Mouse (Mus musculus) activated CD4-positive, CD25-positive, alpha-beta regulatory T cell, adult 4 months (primary cell): ENCODE results near the gene Pde11a. TPM values are rescaled to one million over a fixed set of nuclear protein-coding genes. Genes with fewer than 3 reads are reported as not detected.

ENCODE experiments used
- ATAC-seq: one replicate; pipeline ENCODE4 v1.8.0; 2017
- polyA plus RNA-seq, 2 experiments: library from polyadenylated mRNA; unstranded; fragments of 100-300 nt; shearing (Covaris generic); gene quantifications; one replicate each; pipeline ENCODE4 v1.2.1; 2017

Gene Pde11a
- polyA plus RNA-seq, 2 experiments from 2014 or later: 6.6 to 6.9 TPM

DNA sequence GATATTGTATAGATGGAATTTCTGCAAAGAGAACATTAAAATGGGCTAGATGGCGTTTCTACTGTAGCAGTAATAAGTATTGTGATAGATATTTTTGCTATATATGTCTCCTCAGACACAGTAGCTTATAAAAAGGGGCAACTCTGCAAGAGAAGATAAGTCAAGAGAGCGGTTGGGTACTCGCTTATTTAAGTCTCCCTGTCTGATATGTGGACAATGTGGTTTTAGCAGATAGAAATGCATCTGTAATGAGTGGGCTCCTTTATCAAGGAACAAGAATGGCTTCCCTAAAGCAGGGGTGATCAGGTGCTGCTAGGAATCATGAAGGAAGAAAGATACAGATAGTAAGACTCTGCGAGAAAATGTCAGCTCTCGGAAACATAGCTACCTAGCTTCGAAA is 18.2 kb downstream of the Pde11a start:
- no peak for ATAC-seq

DNA sequence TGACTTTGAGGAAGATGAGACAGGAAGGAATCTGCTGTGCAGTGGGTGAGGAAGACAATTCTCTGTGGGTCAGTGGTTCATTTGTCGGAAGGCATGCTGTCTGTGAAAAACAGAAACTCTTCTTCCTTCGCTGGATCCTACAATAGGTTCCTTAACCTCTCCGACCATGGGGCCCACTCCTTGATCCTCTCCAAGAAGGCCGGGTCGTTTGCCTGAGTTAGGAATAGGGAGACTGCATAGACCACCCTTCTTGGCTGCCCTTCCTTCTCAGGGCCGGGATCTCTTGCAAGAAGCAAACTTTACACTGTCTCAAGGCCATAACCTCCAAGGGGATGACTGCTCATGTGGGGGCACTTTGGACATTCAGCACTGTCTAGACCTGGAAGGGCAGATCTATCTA is 19.3 kb downstream of the Pde11a start:
- no peak for ATAC-seq

DNA sequence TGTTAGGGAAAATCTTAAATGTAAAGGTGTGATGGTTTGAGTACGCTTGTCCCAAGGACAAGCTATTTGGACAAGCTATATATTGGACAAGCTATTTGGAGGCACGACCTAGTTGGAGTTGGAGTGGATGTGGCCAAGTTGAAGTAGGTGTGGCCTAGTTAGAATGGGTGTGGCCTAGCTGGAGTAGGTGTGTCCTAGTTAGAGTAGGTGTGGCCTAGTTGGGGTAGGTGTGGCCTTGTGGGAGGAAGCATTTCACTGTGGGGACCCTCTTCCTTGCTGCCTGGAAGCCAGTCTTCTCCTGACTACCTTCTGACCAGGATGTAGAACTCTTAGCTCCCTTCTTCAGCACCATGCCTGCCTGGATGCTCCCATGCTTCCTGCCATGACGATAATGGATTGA is 50.9 kb downstream of the Pde11a start:
- no peak for ATAC-seq

DNA sequence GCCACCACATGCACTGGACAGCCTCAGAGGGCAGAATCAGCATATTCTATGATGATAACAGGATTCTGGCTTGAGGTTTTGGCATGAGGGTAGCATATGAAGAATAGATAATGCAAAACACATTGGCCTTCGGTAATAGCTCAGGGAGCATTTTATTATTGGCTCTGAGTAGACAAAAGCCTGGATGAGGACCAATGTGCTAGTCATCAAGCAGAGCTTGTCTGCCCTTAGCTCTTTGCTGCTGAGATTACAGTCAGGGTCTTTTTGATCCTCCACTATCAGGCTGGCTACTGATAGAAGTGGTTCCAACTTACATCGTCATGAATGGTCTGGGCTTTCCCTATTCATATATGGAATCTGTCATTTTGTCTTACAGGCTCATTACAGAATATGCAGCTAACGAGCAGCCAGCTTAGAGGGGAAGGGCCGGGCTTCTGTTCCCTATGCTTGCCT is 52.3 kb downstream of the Pde11a start:
- no peak for ATAC-seq

DNA sequence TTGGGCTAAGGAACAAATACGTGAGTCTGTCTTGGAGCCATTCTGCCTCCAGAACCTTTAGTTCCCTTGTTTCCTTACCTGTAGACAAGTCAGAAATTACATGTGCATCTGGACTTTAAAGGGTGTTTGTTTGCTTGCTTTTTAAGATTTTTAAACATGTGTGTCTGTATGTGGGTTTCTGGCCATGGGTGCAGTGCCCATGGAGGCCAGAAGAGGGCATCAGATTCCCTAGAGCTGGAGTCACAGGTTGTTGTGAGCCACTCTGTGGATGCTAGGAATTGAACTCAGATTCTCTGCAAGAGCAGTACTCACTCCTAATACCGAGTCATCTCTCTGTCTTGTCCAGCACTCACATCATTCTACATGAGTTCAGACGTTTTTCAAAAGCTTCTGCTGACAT is 53.4 kb downstream of the Pde11a start:
- no peak for ATAC-seq

DNA sequence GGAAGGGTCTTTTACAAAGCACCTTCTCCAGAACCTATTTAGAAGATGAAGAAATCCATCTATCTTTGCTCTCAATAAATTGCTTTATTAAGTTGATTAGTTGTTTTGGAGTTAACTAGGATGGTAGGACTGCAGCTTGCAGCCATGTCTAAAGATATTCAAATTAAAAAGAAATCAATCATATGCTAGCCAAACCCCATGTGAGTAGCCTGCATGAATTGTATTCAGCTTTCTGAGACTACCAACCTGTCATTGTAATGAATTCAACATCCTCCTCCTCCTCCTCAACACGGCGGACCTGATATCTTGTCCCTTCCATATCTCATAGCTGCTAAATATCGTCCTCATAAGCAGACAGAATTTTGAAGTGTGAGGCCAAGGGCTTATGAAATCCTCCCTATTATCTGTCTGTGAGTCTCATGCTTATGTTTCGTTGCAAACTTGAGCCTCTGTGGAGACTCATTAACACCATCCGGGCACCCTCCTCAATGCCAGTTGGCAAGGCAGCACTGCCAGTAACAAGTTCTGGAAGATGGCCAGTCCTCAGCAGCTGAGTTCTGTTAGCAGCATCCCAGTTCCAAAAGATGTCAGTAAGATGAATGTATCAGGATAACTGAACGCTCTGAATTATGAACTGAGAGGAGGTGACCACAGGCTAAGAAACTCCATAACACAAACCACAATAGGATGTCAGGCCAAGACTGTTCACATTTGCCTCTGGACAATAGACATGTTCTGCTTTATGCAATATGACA is 55.0 kb downstream of the Pde11a start:
- no peak for ATAC-seq

DNA sequence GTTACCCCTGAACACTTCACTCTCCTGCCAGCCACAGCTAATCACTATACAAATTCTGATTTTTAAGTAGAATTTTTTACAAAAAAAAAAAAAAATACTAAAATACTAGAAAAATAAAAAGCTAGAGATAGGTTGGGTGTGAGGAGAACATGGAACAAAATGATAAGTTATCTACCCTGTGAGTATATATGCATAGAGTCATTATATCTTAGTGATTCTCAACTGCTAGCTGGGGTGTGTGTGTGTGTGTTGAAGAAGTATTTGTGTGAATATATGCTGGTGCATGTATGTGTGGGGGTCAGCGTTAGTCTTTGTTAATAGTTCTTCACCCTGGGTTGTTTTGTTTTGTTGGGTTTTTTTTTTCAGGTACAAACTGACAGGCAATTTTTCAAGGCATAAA is 69.1 kb downstream of the Pde11a start:
- no peak for ATAC-seq

DNA sequence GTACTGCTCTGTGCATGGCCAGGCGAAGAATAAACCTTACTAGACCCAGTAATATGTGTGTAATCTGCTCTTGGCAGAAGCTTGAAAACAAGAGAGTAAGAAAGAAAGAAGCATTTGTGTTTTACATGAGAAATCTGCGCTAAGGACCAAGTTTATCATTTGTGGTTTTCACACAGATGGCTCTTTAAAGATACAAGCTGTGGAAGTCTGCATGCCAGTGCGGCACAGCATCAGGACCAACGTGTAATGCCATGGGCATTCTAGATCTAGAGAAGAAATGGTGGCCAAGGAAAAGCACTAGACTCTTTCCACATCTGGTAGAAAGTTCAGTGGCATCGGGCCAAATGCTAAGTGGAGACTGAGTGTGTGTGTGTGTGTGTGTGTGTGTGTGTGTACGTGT is 71.2 kb downstream of the Pde11a start:
- ATAC-seq: no peak

DNA sequence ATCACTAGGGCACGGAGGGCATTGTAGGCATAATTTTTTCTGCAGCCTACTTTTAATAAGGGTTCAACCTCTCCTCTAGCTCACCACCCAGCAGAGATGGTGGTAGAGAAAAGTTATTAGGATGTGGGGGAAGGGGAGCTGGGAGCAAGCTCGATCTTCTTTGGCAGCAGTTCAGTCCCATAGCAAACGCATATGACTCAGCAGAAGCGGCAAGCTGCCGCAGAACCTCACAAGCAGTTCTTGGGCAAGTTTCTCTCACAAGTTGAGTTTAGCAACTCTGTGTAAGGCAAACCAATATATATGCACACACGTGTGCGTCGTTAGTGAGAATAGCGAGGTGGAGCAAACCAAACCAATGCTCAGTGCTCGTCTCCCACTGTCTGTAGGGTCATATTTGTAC is 72.0 kb downstream of the Pde11a start:
- ATAC-seq: no peak

DNA sequence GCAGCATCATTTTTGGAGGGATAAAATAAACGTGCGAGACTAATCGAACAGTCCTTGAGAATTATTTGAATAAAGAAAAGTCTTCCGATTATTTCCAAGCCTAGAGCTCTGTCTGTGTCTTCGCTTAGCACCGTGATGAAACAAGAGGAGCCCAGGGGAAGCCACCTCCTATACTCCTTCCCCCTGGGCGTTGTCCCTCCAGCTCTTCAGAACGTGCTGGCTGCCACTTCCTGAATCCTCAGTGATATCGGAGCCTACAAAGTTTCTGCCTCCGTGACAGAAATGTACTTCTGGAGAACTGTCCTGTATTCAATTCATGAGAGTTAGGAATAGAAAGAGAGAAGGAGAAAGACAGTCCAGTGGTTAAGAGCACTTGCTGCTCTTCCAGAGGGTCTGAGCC is 74.3 kb downstream of the Pde11a start:
- no peak for ATAC-seq

DNA sequence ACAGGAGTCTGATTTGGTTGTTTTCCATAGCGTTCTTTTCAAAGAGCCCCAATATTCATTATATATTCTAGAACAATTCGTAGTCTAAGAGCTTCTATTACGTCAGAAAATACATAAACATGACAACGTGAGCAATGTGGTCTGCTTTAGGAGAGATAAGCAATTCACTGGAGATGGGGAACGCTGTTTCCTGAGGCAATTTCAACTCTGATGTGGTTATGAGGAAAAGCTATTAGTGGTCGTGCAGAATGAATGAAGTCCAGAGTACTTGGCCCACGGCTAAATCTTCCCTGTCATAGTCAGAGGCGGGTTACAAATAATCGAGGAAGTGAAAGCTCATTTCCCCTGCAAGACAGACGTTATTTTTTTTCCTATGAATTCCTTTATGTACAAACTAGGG is 75.9 kb downstream of the Pde11a start:
- no peak for ATAC-seq

DNA sequence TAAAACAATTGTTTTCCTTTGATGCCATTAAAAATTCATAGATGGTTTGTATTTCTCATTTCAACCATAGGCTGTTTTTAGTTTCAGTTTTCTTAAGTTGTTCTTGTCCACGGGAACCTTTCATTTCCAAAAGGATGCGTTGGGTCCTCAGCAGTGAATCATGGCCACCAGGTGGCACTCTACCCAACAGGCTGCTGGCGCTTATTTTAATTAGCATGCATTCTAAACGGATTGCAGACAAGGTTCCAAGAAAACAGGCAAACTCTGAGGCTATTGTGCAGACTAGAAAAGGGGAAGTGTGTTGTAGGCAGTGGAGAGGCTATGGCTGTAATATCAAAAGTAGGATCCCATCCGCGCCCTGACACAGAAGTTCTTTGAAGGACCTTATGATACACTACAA is 83.7 kb downstream of the Pde11a start:
- peak; percentile 63 for ATAC-seq

DNA sequence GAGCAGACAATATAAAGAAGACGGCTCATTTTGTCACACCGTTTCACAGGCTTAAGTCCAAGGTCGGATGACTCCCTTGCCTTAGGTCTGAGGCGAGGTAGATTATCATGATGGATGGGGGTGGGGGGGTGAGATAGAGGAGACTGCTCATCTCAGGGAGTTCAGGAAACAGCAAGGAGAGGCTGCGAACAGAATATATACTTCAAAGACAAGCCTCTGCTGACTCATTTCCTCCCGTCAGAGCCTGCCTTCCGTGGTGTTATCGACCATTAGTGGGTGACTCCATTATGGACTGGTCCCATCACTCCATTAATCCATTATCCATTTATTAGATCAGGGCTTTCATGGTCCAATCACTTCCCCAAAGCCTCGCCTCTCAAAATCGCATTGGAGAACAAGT is 87.2 kb downstream of the Pde11a start:
- no peak for ATAC-seq

DNA sequence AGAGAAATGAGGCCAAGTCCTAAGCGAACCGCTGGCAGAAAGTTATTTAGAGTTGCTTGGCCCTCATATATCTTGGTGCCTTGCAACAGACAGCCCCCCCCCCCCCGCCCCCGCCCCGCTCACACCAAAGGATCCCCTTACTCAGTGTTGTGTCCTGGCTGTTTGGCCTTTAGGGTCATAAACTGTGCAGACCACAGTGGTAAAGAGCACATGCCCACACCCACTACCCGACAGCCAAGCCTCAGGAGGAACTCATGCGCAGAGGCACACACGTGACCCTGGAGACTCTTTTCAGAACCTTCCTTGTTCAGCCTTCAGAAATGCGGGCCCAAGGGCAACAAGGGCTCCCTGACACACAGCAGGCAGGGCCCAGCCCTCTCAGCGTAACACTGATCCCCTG is 90.3 kb downstream of the Pde11a start:
- ATAC-seq: no peak

DNA sequence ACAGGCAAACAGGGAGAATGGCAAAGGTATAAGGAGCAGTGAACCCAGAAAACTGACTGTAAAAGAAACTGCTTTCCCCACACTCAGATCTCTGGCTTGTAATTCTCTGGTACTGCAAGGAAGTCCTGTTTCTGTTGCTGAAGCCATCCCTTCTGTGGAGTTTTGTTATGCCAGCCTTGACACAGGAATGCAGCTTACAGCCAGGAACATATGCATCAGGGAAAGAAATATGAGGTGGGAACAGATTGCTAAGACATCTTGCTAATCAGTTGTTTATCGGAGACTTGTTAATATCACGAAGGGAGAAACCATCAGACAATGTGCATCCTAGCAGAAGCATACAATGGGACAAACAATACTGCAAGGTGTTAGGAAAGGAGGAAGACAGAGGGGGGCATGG is 99.4 kb downstream of the Pde11a start:
- no peak for ATAC-seq

DNA sequence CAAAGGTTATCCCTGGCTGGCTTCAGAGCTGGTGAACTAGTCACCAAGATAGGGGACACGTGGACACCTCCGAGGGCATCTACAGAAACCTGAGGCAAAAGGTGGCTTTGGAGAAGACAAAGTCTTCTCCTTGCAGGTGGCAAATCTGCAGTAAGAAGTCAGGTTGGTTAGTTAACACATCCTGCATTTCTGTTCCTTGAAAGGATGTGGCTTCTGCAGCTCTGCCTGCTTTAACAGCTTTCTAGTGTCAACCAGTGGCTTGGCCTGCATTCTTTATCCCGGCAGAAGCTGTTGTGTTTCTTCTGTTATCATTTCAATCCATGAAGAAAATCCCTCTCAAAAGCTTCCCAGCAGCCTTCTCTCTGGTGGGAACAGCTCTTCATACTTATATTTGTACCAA is 100.1 kb downstream of the Pde11a start:
- ATAC-seq: peak; percentile 59

DNA sequence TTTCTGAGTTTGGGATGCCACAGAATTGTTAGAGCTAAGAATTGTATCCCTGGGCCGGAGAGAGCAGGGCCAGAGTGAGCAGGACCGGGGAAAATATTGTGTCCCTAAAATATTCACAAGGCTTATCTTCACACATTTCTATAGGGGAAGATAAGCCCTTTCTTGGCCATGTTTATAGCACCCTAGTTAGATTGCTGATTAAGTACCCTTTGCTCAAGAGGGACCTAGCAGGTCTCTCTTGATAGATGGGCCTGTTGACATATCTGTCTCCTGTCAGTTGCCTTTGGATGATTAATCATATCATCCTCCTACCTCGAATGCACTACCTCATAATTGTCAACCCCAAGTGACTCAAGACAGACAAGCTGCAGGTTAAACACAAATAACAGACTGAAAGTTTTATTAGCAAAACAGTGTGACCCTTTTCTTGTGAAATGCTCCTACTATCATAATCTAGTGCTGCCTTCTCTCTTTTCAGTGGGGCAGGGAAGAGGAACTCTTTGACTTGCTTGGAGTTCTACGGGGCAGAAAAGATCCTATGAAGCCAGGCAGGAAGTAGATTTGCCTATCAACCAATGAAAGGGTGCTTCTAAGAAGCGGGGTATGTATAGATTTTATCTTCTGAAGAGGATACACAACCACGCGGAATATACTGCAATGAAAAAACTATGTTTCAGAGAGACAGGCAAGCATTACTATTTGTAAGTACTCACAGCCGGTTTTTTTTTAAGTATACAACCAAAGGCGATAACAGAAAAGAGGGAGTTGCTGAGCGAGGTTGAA is 100.7 kb downstream of the Pde11a start:
- ATAC-seq: peak; percentile 52

DNA sequence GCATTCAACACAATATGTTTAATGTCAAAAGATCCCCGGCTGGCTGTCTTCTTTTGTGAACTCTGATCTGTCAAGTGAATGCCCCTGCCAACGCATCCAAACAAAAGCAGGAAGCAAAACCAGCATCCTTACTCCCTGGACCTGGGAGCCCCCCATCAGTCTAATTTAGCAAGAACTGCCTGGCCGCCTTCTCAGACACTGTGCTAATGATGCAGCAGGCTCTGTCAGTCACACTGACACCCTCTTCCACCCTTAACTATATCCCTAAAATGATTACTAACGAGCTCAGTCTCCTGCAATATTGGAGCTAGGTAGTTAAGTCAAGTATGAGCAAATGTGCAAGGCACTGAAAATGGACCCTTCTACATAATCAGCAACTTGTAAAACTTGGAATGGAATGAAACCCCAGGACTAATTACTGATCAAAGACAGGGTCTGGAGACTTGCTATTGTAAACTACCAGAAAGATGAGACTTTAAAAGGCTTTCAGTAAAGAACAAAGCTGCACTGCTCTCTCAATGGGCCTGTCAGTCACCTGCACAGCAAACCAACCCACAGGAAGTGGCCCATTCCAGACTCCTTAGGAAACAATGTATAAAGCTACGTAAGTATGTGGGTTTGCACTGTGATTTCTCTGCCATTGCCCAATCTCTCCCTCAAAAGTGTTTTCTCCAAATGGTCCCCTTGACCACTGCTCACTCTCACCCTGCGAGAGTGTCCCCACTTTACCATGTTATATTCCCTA is 118.0 kb downstream of the Pde11a start:
- peak; percentile 44 for ATAC-seq

DNA sequence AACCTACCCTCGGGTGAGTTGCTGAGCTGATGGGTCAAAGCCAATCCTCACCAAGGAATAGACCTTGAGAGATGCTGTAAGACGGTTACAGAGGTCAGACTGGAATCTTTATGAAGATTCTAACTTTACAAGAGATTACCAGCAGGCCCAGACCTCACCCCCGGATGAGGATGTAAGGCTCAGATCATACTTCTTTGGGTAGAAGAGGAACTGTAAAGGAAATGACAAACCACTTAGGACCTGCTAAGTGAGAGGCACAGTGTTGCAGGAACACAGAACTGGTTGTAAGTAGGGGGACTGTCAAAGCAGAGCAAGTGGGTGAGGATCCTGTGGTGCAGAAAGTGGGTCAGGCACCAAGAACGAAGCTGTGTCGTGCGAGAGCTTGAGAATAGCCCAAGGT is 119.0 kb downstream of the Pde11a start:
- ATAC-seq: peak; percentile 49

DNA sequence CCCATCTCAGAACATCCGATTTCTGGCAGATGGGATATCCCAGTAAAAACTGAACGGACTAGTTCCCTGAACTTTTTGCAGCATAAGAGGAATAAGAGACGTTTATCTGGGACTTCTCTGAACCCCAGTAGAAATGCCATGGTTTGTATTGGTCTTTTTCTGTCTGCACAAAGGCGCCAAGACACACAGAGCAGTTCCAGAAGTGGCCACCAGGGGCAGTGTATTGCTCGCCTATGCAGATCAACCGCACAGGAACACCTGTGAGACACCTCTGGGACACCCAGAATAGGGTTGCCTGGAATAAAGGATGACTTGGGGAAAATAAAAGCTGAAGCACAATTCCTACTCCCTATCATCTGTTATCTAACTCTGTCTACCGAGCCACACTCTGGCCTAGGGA is 122.4 kb downstream of the Pde11a start:
- ATAC-seq: no peak

DNA sequence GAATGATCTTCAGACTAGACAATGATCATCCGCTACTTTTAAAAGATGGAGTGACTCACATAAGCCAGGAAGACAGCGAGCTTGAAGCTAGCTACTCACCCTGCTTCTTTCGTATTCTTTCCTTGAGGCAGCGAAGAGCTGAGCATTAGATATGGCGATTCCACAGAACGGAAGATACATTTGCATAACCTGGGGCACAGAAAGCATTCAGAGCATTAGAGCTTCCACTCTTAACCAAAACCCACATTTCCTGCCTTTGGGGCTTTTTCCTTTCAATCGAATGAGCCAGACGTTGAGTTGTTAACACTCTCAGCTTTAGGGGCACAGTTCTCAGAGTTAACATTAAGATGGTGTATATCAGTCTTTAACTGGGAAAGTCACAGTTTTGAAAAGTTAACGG is 123.4 kb downstream of the Pde11a start:
- ATAC-seq: peak; percentile 87

DNA sequence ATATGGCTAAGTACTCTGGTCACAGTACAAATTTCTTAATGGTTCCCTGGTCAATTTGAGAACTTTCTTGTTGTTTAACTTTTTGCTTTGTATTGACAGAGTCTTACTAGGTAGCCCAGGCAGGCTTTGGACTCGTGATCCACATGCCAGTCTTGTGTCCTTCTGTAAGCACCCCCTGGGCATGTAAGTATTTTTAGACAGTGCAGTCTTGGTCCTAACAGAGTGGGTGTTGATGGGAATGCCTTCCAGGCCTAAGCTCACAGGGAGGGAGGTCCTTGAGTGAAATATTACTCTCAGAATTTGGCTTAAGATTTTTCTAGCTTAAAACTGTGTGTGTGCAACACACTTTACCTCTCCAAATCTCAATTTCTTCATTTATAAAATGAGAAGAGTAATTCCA is 153.4 kb downstream of the Pde11a start:
- ATAC-seq: no peak

DNA sequence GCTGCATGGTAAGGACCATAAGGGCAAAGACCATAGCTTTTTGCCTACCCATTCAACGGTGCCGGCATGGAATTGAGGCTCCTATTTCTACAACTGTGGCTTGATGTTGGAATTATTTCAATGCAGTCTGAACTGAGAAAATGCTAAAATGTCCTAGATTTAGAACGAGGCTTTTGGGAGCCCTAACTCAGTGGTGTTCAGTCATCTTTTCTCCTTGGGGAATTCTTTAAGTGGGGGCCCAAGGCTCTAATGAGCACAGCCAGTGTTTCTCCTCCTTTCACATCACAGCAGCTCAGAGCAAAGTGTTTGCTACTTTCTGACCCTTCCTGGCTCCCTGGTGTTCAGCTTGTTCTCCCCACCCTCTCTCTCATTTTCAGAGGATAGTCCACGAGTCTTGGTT is 175.8 kb downstream of the Pde11a start:
- no peak for ATAC-seq

DNA sequence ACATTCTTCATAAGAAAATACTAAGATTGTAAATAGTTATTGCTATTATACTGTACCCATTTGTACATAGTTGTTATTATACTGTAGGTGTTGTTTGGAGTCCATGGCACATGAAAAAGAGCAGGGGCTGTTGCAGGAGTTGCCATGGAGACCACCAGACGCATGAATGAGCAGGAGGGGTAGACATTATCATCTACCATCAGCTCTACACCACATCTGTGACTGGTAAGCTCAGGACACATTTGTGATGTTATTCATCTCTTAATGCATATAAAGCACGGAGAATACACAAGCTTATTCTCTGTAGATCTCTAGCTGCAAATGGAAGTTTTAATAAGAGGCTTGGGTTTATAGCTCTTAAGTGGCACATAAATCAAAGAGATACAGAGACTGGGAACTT is 179.6 kb downstream of the Pde11a start:
- ATAC-seq: no peak
